Mouse (Mus musculus) gastrocnemius, adult 2 months (tissue): ENCODE data around the gene Rorb. TPM values are rescaled to one million over a fixed set of nuclear protein-coding genes. Genes with fewer than 3 reads are reported as not detected.

Experiments
- DNase-seq: peaks from one replicate; pipeline ENCODE4 v3.0.0; 2022
- H3K27ac ChIP-seq: fragments of 200-600 bp; 2 replicates; pipeline ENCODE4 v1.8.1; 2022; ENCODE audit warnings: mild to moderate bottlenecking
- H3K4me3 ChIP-seq: fragments of 200-600 bp; 2 replicates; pipeline ENCODE4 v1.8.1; 2022; ENCODE audit warnings: mild to moderate bottlenecking, moderate library complexity
- CTCF ChIP-seq: fragments of 200-600 bp; IDR thresholded peaks from 2 replicates; pipeline ENCODE4 v1.8.1; 2022; ENCODE audit warnings: antibody characterized with exemption, mild to moderate bottlenecking, moderate library complexity
- intact Hi-C: fragments of 180-260 bp; cut with DNase I; formaldehyde crosslinking; loops from one replicate; pipeline ENCODE4 v1.15.1; 2025
- total RNA-seq, 2 experiments: library from RNA; stranded (reverse); gene quantifications; 2 replicates each; pipeline ENCODE4 v1.2.3; 2021

The Rorb gene
- total RNA-seq, 2 experiments from 2014 or later, result 0.08 to 0.22 TPM

DNA sequence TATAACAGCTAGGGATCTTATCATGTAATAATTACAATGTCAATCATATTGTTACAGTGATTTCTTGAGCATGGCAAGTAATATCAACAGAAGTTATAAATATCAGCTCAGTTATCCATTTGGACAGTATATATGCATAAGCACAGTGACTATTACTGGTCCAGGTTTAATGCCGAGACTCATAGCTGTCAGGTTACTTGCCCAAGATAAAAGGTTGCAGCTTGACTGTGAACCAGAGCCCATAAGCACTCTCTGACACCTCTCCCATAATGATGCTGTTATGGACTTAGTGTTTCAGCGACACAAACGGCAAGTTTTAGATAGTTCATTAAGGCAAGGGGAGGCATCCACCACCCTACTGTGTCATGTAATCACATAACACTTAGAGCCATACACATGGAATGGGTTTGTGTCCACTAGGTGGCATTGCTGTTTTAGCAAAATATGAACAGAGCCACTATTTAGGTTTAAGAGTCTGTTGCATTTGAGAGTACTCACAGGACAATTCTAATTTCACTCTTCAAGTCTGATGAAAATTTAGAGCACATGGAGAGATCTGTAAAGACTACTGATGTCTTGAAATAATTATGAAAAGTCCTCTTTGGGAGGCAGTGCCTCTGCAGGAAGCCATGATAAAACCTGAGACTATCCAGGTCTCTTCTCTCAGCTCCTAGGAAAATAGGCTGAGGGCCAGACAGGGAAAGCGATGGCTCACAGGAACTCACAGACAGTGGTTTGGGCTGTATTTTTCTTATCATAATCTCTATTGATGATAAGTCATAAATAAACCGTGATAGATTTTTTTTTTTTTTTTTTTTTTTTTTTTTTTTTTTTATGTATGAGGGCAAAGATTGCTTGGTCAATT is 136.0 kb downstream of the Rorb start:
- no peak overlapping the region for H3K27ac ChIP-seq
- no peak for DNase-seq
- TF ChIP-seq CTCF, result peak; percentile 55
- intact Hi-C loops, result no loop called here
- no peak overlapping the region for H3K4me3 ChIP-seq

DNA sequence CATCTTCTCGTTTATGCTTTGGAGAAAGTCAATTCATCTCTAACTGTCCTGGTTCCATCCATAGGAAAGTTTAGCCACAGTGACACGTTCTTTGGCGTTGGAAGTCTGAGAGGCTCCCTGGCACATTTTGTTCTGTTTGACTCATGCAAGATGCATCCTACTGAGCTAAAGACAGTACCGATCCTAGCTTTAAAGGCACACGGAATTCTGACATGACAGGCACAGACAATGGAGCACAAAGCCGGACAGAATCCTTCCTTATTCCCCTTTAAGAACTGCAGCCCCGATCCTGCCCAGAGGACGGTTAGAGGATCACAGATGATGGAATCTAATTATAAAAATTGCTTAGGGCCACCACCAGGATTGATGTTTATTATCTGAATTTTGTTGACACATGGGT is 141.6 kb downstream of the Rorb start:
- Histone ChIP-seq H3K4me3 (no peak overlapping the region), H3K27ac (no peak overlapping the region)
- intact Hi-C loops, result no loop called here
- TF ChIP-seq CTCF, result no peak
- DNase-seq, result no peak

GRCm38 (mm10) chr19:18967307-18967706 is 143.7 kb downstream of the Rorb start:
- intact Hi-C loops, result no loop called here
- DNase-seq, result no peak
- Histone ChIP-seq H3K27ac (no peak overlapping the region), H3K4me3 (no peak overlapping the region)
- no peak for TF ChIP-seq CTCF

GRCm38 (mm10) chr19:18959862-18960261 is 151.1 kb downstream of the Rorb start:
- DNase-seq, result no peak
- intact Hi-C loops, result no loop called here
- Histone ChIP-seq H3K4me3 (no peak overlapping the region), H3K27ac (no peak overlapping the region)
- no peak for TF ChIP-seq CTCF

- no peak for TF ChIP-seq CTCF
- intact Hi-C loops, result no loop called here
- Histone ChIP-seq H3K4me3 (no peak overlapping the region), H3K27ac (no peak overlapping the region)
- DNase-seq, result no peak
Measured at GRCm38 (mm10) chr19:18952806-18953205, 158.2 kb downstream of the Rorb start.

DNA sequence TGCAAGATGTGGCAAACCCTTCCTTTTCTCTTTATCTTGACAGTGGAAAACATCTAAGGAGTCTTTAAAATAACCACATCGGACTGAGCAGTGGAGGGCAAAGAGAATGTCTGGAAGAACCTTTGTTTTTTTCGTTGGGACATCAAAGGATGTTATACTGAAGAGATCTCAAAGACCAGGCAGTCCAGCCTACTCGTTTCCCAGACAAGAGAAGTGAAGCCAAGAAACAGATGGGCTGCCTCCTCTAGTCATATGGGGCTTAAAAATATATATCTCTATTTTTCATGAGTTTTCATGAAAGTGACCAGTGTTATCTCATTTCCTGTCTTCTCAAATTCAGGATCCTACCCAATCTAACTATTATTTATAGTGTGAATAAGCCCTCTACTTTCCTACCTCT is 163.8 kb downstream of the Rorb start:
- TF ChIP-seq CTCF, result no peak
- intact Hi-C loops, result no loop called here
- no peak for DNase-seq
- no peak overlapping the region for H3K4me3 ChIP-seq
- no peak overlapping the region for H3K27ac ChIP-seq

DNA sequence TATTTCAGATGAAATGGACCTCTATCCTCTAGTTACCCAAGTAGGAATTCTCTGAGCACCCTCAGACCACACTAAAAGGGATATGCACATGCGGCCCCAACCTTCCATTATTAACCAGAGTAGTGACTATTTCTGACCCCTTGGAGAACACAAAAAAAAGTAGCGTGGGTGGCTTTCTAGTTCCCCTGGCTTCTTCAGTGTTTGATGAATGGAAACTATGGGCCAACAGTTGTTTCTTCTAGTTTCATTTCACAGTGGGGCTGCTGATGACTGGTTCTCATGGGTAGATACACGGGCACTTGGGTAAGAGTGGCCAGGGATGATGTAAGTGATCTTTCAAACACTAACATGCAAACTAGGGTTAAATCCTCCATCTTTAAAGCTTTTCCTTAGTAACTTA is 165.7 kb downstream of the Rorb start:
- no peak for DNase-seq
- intact Hi-C loops, result no loop called here
- Histone ChIP-seq H3K4me3 (no peak overlapping the region), H3K27ac (no peak overlapping the region)
- no peak for TF ChIP-seq CTCF

- intact Hi-C loops, result no loop called here
- no peak for TF ChIP-seq CTCF
- Histone ChIP-seq H3K4me3 (no peak overlapping the region), H3K27ac (no peak overlapping the region)
- DNase-seq, result no peak
Measured at GRCm38 (mm10) chr19:18941391-18941790, 169.6 kb downstream of the Rorb start.

- Histone ChIP-seq H3K27ac (no peak overlapping the region), H3K4me3 (no peak overlapping the region)
- no peak for TF ChIP-seq CTCF
- no peak for DNase-seq
- intact Hi-C loops, result no loop called here
Measured at GRCm38 (mm10) chr19:18911755-18912340, 199.1 kb downstream of the Rorb start.

DNA sequence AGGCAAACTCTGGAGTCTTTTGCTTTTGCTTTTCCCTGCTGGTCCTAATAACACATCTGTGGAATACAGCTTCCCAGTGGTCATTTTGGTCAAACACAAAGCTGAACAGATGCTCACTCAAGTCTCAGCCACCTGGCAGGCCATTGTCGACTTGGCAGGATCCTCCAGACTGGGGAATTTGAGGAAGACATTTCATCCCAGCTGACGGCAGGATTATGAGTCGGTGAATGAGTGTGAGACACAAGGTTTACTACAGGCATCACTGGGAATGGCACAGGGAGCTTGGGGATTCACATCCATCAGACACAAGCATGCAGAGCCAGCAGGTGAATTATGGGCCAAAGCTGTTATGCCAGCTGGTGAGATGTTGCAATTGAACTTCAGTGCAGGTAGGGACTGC is 201.4 kb downstream of the Rorb start:
- DNase-seq, result no peak
- TF ChIP-seq CTCF, result no peak
- Histone ChIP-seq H3K27ac (no peak overlapping the region), H3K4me3 (no peak overlapping the region)
- intact Hi-C loops, result no loop called here

DNA sequence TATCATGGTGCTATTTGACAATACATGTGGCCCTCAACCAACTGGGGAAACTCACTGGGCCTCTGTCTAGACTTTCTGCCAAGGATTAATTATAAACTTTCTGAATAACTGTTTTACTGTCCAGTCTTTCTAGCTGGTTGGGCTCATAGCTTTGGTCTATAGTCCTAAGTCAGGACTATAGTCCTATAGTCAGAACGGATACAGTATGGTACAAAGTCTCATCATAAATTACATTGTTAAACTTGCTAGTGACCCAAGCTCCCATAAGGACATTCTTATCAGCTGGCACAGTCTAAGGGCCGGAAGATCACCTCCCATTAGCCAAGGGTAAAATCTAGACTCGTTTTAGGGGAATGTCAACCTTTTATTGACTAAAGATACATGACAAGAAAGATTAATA is 205.5 kb downstream of the Rorb start:
- intact Hi-C loops, result no loop called here
- no peak overlapping the region for H3K27ac ChIP-seq

DNA sequence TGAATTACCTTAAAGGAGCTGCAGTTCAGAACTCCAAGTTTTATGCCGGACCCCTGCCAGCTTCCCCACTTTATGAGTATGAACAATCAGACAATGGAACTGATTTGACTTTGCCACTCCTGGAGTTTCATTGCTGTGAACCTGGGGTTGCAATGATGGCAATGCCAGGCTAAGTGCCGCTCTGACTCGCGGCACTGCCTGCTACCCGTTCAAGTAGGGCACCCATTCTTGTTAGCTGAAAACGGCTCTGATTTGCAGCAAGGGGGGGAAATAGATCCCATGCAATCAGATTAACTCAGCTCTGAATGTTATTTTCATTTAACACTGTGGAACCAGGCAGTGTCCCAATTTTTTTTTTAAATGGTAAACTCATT is 208.3 kb downstream of the Rorb start:
- no peak for DNase-seq
- no peak for TF ChIP-seq CTCF
- Histone ChIP-seq H3K27ac (no peak overlapping the region), H3K4me3 (no peak overlapping the region)
- intact Hi-C loops, result no loop called here

More for the DNA sequence above, 205.5 kb downstream of the Rorb start:
- DNase-seq, result no peak
- TF ChIP-seq CTCF, result no peak
- H3K4me3 ChIP-seq, result no peak overlapping the region

- DNase-seq, result no peak
- Histone ChIP-seq H3K4me3 (no peak overlapping the region), H3K27ac (no peak overlapping the region)
- no peak for TF ChIP-seq CTCF
- intact Hi-C loops, result no loop called here
Measured at GRCm38 (mm10) chr19:18902041-18902693, 208.8 kb downstream of the Rorb start.

DNA sequence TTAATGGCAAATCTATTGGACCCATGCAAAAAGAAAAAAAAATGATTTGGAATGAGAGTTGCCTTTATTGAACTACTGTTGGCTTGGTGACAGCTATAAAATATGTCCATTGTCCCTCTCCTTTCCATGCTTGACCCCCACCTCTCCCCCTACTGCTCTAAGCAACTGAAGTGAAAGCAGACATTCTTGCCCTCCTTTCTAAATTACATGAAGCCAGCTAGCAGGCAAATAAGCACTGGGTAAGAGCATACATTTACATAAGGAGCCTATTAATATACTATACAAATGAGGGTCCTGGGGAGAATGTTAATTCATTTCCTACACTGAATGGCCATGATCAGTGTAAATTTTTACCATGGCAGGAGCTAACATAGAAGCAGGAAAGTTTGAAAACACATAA is 212.8 kb downstream of the Rorb start:
- Histone ChIP-seq H3K27ac (no peak overlapping the region), H3K4me3 (no peak overlapping the region)
- no peak for TF ChIP-seq CTCF
- DNase-seq, result no peak
- intact Hi-C loops, result no loop called here
